Mouse (Mus musculus): ENCODE data around the gene Traf4. TPM values are rescaled to one million over a fixed set of nuclear protein-coding genes. Genes with fewer than 3 reads are reported as not detected.

Gene Traf4
- polyA plus RNA-seq, 1 experiment from 2014 or later, result 74.7 TPM

- ATAC-seq, result no peak
- 0 out of 2 replicates have a peak overlapping the region, but pooled peaks have one; percentile 11 for H3K9ac ChIP-seq
- peak overlapping the region; percentile 95 for H3K4me2 ChIP-seq (replicated peaks)
- no peaks in the 10 kb centered on the region for H3K27me3 ChIP-seq (replicated peaks)
- 52% methylated on average over 4 of the region's 4 CpGs for WGBS
- H3K27ac ChIP-seq, result peak overlapping the region; percentile 2; the same call in 1 of the 2 replicates
- peaks cover 41% of the 10 kb centered on the region for H3K36me3 ChIP-seq
- no peak overlapping the region for H3K4me3 ChIP-seq (replicated peaks)
- no peaks in the 10 kb centered on the region for H3K9me3 ChIP-seq
- peaks cover 34% of the 10 kb centered on the region for H3K4me1 ChIP-seq (replicated peaks)
Measured at GRCm38 (mm10) chr11:78161968-78162367, 3.4 kb downstream of the Traf4 start.

DNA sequence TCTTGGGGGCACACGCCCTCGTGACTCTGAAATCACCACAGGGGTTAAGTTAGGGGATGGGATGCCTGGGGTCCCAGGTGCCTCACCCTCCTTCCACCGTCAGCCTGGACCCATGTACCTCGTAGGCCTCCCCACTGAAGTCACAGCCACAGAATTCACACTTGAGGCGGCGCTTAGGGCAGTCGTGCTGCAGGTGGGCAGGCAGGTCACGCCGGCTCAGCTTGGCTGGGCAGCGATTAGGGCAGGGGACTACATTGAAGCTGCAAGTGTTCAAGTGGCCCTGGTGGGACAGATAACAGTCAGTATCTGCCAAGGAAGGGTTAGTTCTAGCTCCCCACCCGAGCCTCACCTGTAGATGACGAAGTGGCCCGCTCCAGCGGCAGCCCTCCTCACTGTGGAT, 4.2 kb downstream of the Traf4 start:
- H3K4me1 ChIP-seq (replicated peaks), result peaks cover 27% of the 10 kb centered on the region
- H3K9me3 ChIP-seq, result no peaks in the 10 kb centered on the region
- H3K4me3 ChIP-seq (replicated peaks), result no peak overlapping the region
- H3K36me3 ChIP-seq, result peaks cover 41% of the 10 kb centered on the region
- WGBS, result 85% methylated on average over 14 of the region's 14 CpGs
- 0 out of 2 replicates have a peak overlapping the region, but pooled peaks have one; percentile 22 for H3K27ac ChIP-seq
- H3K9ac ChIP-seq, result no peak overlapping the region
- no peak for ATAC-seq
- no peak overlapping the region for H3K4me2 ChIP-seq (replicated peaks)
- no peaks in the 10 kb centered on the region for H3K27me3 ChIP-seq (replicated peaks)

GRCm38 (mm10) chr11:78160675-78161074, 4.7 kb downstream of the Traf4 start:
- Histone ChIP-seq H3K4me1 (replicated peaks) (peaks cover 22% of the 10 kb centered on the region), H3K9ac (no peak overlapping the region), H3K36me3 (peaks cover 41% of the 10 kb centered on the region), H3K27me3 (replicated peaks) (no peaks in the 10 kb centered on the region), H3K4me3 (replicated peaks) (no peak overlapping the region), H3K4me2 (replicated peaks) (no peak overlapping the region), H3K27ac (no peak overlapping the region), H3K9me3 (no peaks in the 10 kb centered on the region)
- 91% methylated on average over 3 of the region's 3 CpGs for WGBS
- ATAC-seq, result no peak

GRCm38 (mm10) chr11:78160171-78160570, 5.2 kb downstream of the Traf4 start:
- Histone ChIP-seq H3K36me3 (peaks cover 41% of the 10 kb centered on the region), H3K9me3 (no peaks in the 10 kb centered on the region), H3K9ac (no peak overlapping the region), H3K4me2 (replicated peaks) (no peak overlapping the region), H3K4me1 (replicated peaks) (peaks cover 21% of the 10 kb centered on the region), H3K27ac (no peak overlapping the region), H3K27me3 (replicated peaks) (no peaks in the 10 kb centered on the region), H3K4me3 (replicated peaks) (no peak overlapping the region)
- no peak for ATAC-seq
- 82% methylated on average over 18 of the region's 18 CpGs for WGBS

DNA sequence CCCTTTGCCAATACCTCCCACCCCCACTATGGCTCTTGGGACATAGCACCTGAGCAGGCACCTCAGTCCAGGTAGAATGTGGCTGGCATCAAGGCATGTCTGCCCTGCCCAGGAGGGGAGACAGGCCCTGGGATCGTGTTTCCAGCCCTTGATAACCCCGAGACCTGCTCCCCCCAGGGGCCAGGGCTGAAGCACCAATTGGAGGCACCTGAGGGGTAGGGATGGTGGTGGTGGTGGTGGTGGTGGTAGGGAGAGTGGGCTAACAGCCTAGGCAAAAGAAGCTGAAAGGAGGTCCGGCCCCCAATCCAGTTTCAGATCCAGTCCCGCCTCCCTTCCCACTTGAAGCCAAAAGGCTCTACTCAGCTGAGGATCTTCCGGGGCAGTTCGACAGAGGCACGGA, 5.8 kb downstream of the Traf4 start:
- H3K27ac ChIP-seq, result no peak overlapping the region
- no peaks in the 10 kb centered on the region for H3K9me3 ChIP-seq
- H3K4me2 ChIP-seq (replicated peaks), result no peak overlapping the region
- peaks cover 45% of the 10 kb centered on the region for H3K36me3 ChIP-seq
- 74% methylated on average over 7 of the region's 7 CpGs for WGBS
- H3K4me1 ChIP-seq (replicated peaks), result peaks cover 21% of the 10 kb centered on the region
- H3K4me3 ChIP-seq (replicated peaks), result no peak overlapping the region
- no peaks in the 10 kb centered on the region for H3K27me3 ChIP-seq (replicated peaks)
- no peak for ATAC-seq
- no peak overlapping the region for H3K9ac ChIP-seq

DNA sequence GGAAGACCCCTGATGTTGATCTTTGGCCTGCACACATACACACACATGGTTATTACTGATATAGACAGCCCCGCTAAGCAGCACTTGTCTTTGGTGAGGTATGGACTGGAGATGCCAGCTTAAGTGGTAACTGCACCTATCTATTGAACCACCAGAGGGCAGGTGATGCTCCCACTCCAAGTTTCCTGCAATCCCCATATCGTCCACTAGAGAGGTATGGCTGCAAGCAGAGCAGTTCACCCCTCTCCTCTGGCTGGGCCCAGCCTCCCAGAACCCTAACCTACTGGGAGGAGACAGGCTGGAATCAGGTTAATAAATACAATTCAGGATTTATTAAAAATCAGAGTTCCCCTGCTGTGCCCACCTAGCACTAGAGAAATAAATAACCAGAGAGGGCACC, 6.3 kb downstream of the Traf4 start:
- H3K27ac ChIP-seq, result no peak overlapping the region
- WGBS, result 21% methylated on average over 2 of the region's 2 CpGs
- H3K27me3 ChIP-seq (replicated peaks), result no peaks in the 10 kb centered on the region
- H3K9me3 ChIP-seq, result no peaks in the 10 kb centered on the region
- H3K9ac ChIP-seq, result no peak overlapping the region
- peaks cover 47% of the 10 kb centered on the region for H3K36me3 ChIP-seq
- ATAC-seq, result peak; percentile 45
- H3K4me1 ChIP-seq (replicated peaks), result peaks cover 21% of the 10 kb centered on the region
- H3K4me3 ChIP-seq (replicated peaks), result no peak overlapping the region
- H3K4me2 ChIP-seq (replicated peaks), result no peak overlapping the region

DNA sequence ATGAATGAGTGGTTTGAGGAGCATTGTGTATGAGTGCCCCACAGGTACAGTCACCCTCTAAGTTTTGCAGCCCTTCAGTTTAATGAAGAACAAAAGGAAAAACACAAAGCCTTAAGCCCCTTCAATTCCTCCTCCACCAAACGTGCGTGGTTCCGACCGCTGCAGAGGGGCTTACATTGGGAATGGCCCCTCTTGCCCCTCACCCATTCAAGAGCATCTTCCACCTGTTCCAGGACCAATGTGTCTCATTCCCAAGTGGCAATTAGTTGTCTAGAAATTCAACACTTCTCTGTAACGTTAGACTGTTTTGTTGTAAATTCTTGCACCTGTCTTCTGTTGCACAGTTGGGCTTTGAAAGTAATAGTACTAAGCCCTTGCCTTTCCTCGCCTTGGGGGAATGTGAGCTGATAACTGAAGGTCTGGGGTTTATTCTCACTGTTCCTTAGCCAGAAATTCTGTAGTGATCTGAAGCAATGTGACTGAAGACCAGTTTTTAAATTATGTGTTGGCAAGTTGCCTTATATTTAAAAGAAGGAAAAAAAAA, 9.2 kb downstream of the Traf4 start:
- Histone ChIP-seq H3K9ac (no peak overlapping the region), H3K27me3 (replicated peaks) (no peaks in the 10 kb centered on the region), H3K36me3 (peaks cover 45% of the 10 kb centered on the region), H3K9me3 (no peaks in the 10 kb centered on the region), H3K4me2 (replicated peaks) (no peak overlapping the region), H3K4me3 (replicated peaks) (no peak overlapping the region), H3K27ac (no peak overlapping the region), H3K4me1 (replicated peaks) (peaks cover 16% of the 10 kb centered on the region; the same call in 1 of the 2 replicates)
- no peak for ATAC-seq
- 83% methylated on average over 6 of the region's 6 CpGs for WGBS

DNA sequence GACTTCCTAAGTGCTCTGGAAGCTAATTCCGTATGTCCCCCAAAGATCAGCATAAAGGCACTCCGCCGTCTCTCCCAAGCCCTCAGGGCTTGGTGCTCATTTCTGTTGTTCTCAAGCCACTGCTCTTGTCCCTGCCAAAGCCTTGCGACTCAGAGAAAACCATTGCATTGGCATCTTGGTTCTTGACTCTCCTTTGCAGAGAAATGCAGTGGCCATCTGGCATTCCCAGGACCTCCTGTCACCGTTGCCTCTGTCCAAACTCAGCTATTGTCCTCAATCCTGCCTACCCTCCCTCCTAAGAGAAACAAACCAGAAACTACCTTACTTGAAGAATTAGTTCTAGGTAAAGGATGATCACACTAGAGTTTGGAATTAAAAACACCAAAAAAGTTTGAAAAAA, 9.7 kb downstream of the Traf4 start:
- peaks cover 16% of the 10 kb centered on the region; the same call in 1 of the 2 replicates for H3K4me1 ChIP-seq (replicated peaks)
- H3K27me3 ChIP-seq (replicated peaks), result no peaks in the 10 kb centered on the region
- H3K9ac ChIP-seq, result no peak overlapping the region
- 82% methylated on average over 5 of the region's 5 CpGs for WGBS
- H3K36me3 ChIP-seq, result peaks cover 39% of the 10 kb centered on the region
- no peak overlapping the region for H3K27ac ChIP-seq
- no peak overlapping the region for H3K4me2 ChIP-seq (replicated peaks)
- no peak for ATAC-seq
- no peak overlapping the region for H3K4me3 ChIP-seq (replicated peaks)
- H3K9me3 ChIP-seq, result no peaks in the 10 kb centered on the region

DNA sequence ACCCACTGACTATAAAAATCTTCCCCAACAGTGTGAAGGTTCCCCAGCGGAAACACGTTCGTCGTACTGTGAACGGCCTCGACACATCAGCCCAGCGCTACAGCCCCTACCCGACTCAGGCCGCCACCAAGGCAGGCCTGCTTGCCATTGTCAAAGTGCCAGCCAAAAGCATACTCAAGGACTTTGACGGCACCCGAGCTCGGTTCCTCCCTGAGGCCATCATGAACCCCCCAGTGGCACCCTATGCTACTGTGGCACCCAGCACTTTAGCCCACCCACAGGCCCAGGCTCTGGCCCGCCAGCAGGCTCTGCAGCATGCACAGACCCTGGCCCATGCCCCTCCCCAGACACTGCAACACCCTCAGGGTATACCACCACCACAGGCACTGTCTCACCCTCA, 11.6 kb downstream of the Traf4 start:
- 88% methylated on average over 13 of the region's 13 CpGs for WGBS
- Histone ChIP-seq H3K36me3 (peaks cover 28% of the 10 kb centered on the region), H3K9ac (no peak overlapping the region), H3K27me3 (replicated peaks) (no peaks in the 10 kb centered on the region), H3K4me3 (replicated peaks) (no peak overlapping the region), H3K4me2 (replicated peaks) (no peak overlapping the region), H3K9me3 (no peaks in the 10 kb centered on the region), H3K27ac (no peak overlapping the region), H3K4me1 (replicated peaks) (peaks cover 16% of the 10 kb centered on the region; the same call in 1 of the 2 replicates)
- no peak for ATAC-seq

- ATAC-seq, result no peak
- Histone ChIP-seq H3K27ac (peak overlapping the region; percentile 48), H3K9ac (no peak overlapping the region), H3K4me3 (replicated peaks) (no peak overlapping the region), H3K4me2 (replicated peaks) (no peak overlapping the region), H3K36me3 (peaks cover 18% of the 10 kb centered on the region), H3K4me1 (replicated peaks) (peaks cover 16% of the 10 kb centered on the region; the same call in 1 of the 2 replicates), H3K9me3 (no peaks in the 10 kb centered on the region), H3K27me3 (replicated peaks) (no peaks in the 10 kb centered on the region)
- 52% methylated on average over 9 of the region's 9 CpGs for WGBS
Measured at GRCm38 (mm10) chr11:78152299-78153231, 12.8 kb downstream of the Traf4 start.

DNA sequence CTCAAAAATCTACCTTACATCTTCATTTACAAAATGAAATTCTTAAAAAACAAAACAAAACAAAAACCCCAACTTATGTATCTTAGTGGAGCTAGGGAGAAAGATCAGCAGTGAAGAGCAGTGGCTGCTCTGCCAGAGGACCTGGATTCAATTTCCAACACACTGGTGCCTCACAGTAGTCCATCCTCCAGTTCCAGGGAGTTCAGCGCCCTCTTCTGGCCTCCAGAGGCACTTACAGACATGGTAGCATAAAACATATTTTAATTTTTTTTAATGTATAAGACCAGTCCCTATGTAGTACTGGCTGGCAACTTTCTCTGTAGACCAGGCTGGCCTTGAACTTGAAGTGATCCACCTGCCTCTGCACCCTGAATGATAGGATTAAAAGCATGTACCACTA, 14.2 kb downstream of the Traf4 start:
- no peak overlapping the region for H3K9ac ChIP-seq
- 42% methylated on average over 1 of the region's 1 CpGs for WGBS
- no peak overlapping the region for H3K4me2 ChIP-seq (replicated peaks)
- no peak overlapping the region for H3K27ac ChIP-seq
- H3K4me3 ChIP-seq (replicated peaks), result no peak overlapping the region
- peaks cover 16% of the 10 kb centered on the region; the same call in 1 of the 2 replicates for H3K4me1 ChIP-seq (replicated peaks)
- no peaks in the 10 kb centered on the region for H3K27me3 ChIP-seq (replicated peaks)
- peaks cover 19% of the 10 kb centered on the region for H3K36me3 ChIP-seq
- no peak for ATAC-seq
- no peaks in the 10 kb centered on the region for H3K9me3 ChIP-seq

DNA sequence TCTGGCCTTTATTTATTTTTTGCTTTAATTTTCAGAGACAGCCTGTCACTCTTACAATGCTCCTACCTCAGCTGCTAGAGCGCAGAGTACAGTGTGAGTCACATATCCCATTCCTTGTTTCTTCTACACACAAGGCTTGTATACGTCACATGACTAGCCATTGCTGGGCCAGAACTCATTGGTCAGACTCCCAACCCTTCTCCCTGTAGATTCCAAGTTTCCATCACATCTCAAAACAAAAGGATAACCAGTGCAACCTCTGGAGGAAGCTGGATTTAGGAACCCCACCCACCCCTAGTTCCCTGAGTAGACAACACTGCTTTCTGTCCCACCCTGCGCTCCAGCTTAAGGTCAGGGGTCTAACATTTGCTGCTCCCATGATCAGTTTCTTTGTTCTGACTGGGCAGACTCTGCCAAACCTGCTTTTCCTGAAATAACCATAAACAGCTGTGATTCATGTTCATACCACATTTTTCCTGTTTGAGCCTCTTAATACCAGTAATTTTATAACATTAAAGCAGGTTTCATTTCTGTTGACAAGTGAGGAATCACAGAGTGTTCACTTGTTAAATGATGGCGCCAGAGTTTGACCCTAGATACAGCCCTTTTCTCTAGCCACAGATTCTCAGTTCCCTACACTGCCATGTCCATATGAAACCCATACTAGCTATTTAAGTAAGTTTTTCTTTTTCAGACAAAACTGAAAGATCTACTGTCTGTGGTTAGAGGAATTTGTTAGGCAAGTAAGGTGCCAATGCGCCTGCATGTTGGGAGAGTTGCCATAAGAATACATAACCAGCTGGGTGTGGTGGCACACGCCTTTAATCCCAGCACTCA, 18.5 kb downstream of the Traf4 start:
- ATAC-seq, result no peak
- Histone ChIP-seq H3K27ac (no peak overlapping the region), H3K4me1 (replicated peaks) (0 out of 2 replicates have a peak, but pooled peaks cover under 1% of the 10 kb centered on the region), H3K36me3 (peaks cover 21% of the 10 kb centered on the region), H3K9me3 (no peaks in the 10 kb centered on the region), H3K9ac (no peak overlapping the region), H3K27me3 (replicated peaks) (no peaks in the 10 kb centered on the region), H3K4me3 (replicated peaks) (no peak overlapping the region), H3K4me2 (replicated peaks) (no peak overlapping the region)
- WGBS, result 86% methylated on average over 6 of the region's 6 CpGs
